ENCODE assay signal across 1 mouse cellular context in the genomic region with DNA sequence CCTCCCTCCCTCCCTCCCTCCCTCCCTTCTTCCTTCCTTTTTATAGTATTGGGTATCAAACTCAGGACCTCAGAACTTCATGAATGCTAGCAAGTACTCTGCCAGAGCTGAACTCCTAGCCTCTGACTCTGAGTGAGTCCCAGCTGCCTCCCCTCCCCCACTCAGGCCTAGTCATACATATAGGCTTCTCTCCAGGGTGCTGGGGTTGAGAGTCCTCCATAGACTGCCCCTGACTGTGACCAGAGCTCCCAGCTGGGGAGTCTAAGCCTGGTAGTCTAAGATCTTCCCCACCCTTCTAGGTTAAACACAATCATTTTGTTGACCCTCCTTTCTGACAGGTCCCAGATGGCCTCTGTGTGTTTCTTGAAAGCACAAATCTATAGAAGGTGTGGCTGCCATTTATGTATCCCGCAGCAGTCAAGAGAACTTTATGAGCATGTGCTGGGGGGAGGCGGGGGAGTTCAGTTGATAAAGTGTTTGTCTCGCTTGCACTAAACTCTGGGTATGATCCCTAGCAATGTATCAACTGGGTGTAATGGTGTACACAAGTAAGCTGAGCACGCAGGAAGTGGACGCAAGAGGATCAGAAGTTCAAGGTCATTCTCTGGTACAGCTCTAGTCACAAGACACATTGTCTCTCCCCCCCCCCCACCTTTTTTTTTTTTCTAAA.
TF ChIP-seq lines count a peak whose summit lies in the region.

No protein-coding gene starts in this region.

TF ChIP-seq in CH12.LX, 34 proteins besides CTCF, POLR2A, EP300 and RAD21:
- TF ChIP-seq CHD2 (IDR thresholded peaks at IDR 0.05; ENCODE audit: low read length): peak; percentile 56; the same call in 1 of the 2 replicates
- TF ChIP-seq SMC3 (IDR thresholded peaks at IDR 0.05; ENCODE audit: low read depth, low read length): no peak
